Mouse (Mus musculus) CD4-positive helper T cell, adult 2 months (primary cell): ENCODE measurements around the gene 1600014C23Rik.

Source experiments
- DNase-seq: peaks from one replicate; pipeline ENCODE4 v3.0.0-alpha.2; 2012; ENCODE audit warnings: low read depth, missing footprints, low spot score

Gene 1600014C23Rik

GRCm38 (mm10) chr17:45752053-45752452 is 18.4 kb upstream of the 1600014C23Rik start:
- no peak for DNase-seq

GRCm38 (mm10) chr17:45751359-45751758 is 17.7 kb upstream of the 1600014C23Rik start:
- DNase-seq: no peak

- DNase-seq: no peak
Observed at GRCm38 (mm10) chr17:45749100-45749499, 15.5 kb upstream of the 1600014C23Rik start.

GRCm38 (mm10) chr17:45747858-45748785 is 14.5 kb upstream of the 1600014C23Rik start:
- DNase-seq: peak; percentile 21

- no peak for DNase-seq
Observed at GRCm38 (mm10) chr17:45747293-45747692, 13.6 kb upstream of the 1600014C23Rik start.

- peak; percentile 61 for DNase-seq
Observed at GRCm38 (mm10) chr17:45746755-45747154, 13.1 kb upstream of the 1600014C23Rik start.

- DNase-seq: no peak
Observed at GRCm38 (mm10) chr17:45745629-45746028, 12.0 kb upstream of the 1600014C23Rik start.

GRCm38 (mm10) chr17:45742371-45743147 is 8.9 kb upstream of the 1600014C23Rik start:
- no peak for DNase-seq

- DNase-seq: no peak
Observed at GRCm38 (mm10) chr17:45737078-45737601, 3.5 kb upstream of the 1600014C23Rik start.

- DNase-seq: peak; percentile 84
Observed at GRCm38 (mm10) chr17:45736311-45737077, 2.9 kb upstream of the 1600014C23Rik start.

- DNase-seq: peak; percentile 61
Observed at GRCm38 (mm10) chr17:45735382-45736310, 2.0 kb upstream of the 1600014C23Rik start.

- DNase-seq: no peak
Observed at GRCm38 (mm10) chr17:45734881-45735280, 1.2 kb upstream of the 1600014C23Rik start.

- no peak for DNase-seq
Observed at GRCm38 (mm10) chr17:45734333-45734732, 689 bp upstream of the 1600014C23Rik start.

- no peak for DNase-seq
Observed at GRCm38 (mm10) chr17:45733038-45733734, 458 bp downstream of the 1600014C23Rik start.

- DNase-seq: peak; percentile 78
Observed at GRCm38 (mm10) chr17:45731172-45731864, 2.3 kb downstream of the 1600014C23Rik start.

- DNase-seq: no peak
Observed at GRCm38 (mm10) chr17:45730696-45731095, 2.9 kb downstream of the 1600014C23Rik start.

- DNase-seq: no peak
Observed at GRCm38 (mm10) chr17:45729387-45729786, 4.3 kb downstream of the 1600014C23Rik start.

GRCm38 (mm10) chr17:45727983-45728723 is 5.5 kb downstream of the 1600014C23Rik start:
- DNase-seq: no peak
